Mouse (Mus musculus): Measurements from ENCODE around the gene Hira.

Gene Hira

GRCm38 (mm10) chr16:18893840-18894372, 17.1 kb downstream of the Hira start:
- TF ChIP-seq GATA4 (IDR thresholded peaks at IDR 0.05; ENCODE audit: insufficient replicate concordance, low read length), result no peak

GRCm38 (mm10) chr16:18895249-18895648, 18.4 kb downstream of the Hira start:
- TF ChIP-seq GATA4 (IDR thresholded peaks at IDR 0.05; ENCODE audit: insufficient replicate concordance, low read length), result no peak

GRCm38 (mm10) chr16:18896429-18896828, 19.6 kb downstream of the Hira start:
- TF ChIP-seq GATA4 (IDR thresholded peaks at IDR 0.05; ENCODE audit: insufficient replicate concordance, low read length), result no peak

- no peak for TF ChIP-seq GATA4 (IDR thresholded peaks at IDR 0.05; ENCODE audit: insufficient replicate concordance, low read length)
Observed at GRCm38 (mm10) chr16:18905648-18906047, 28.8 kb downstream of the Hira start.

GRCm38 (mm10) chr16:18916064-18916463, 39.2 kb downstream of the Hira start:
- no peak for TF ChIP-seq GATA4 (IDR thresholded peaks at IDR 0.05; ENCODE audit: insufficient replicate concordance, low read length)

- TF ChIP-seq GATA4 (IDR thresholded peaks at IDR 0.05; ENCODE audit: insufficient replicate concordance, low read length), result no peak
Observed at GRCm38 (mm10) chr16:18921771-18922170, 44.9 kb downstream of the Hira start.

GRCm38 (mm10) chr16:18927963-18928362, 51.1 kb downstream of the Hira start:
- no peak for TF ChIP-seq GATA4 (IDR thresholded peaks at IDR 0.05; ENCODE audit: insufficient replicate concordance, low read length)

- TF ChIP-seq GATA4 (IDR thresholded peaks at IDR 0.05; ENCODE audit: insufficient replicate concordance, low read length), result no peak
Observed at GRCm38 (mm10) chr16:18938321-18939082, 61.7 kb downstream of the Hira start.

GRCm38 (mm10) chr16:18943906-18944305, 67.1 kb downstream of the Hira start:
- no peak for TF ChIP-seq GATA4 (IDR thresholded peaks at IDR 0.05; ENCODE audit: insufficient replicate concordance, low read length)

- TF ChIP-seq GATA4 (IDR thresholded peaks at IDR 0.05; ENCODE audit: insufficient replicate concordance, low read length), result no peak
Observed at GRCm38 (mm10) chr16:18948941-18949340, 72.1 kb downstream of the Hira start.

GRCm38 (mm10) chr16:18950351-18950750, 73.5 kb downstream of the Hira start:
- no peak for TF ChIP-seq GATA4 (IDR thresholded peaks at IDR 0.05; ENCODE audit: insufficient replicate concordance, low read length)

- TF ChIP-seq GATA4 (IDR thresholded peaks at IDR 0.05; ENCODE audit: insufficient replicate concordance, low read length), result no peak
Observed at GRCm38 (mm10) chr16:18952813-18953212, 76.0 kb downstream of the Hira start.

- TF ChIP-seq GATA4 (IDR thresholded peaks at IDR 0.05; ENCODE audit: insufficient replicate concordance, low read length), result no peak
Observed at GRCm38 (mm10) chr16:18955070-18955469, 78.2 kb downstream of the Hira start.

- no peak for TF ChIP-seq GATA4 (IDR thresholded peaks at IDR 0.05; ENCODE audit: insufficient replicate concordance, low read length)
Observed at GRCm38 (mm10) chr16:18963486-18963885, 86.6 kb downstream of the Hira start.

GRCm38 (mm10) chr16:18969420-18970128, 92.7 kb downstream of the Hira start:
- TF ChIP-seq GATA4 (IDR thresholded peaks at IDR 0.05; ENCODE audit: insufficient replicate concordance, low read length), result no peak

GRCm38 (mm10) chr16:18970837-18971236, 94.0 kb downstream of the Hira start:
- TF ChIP-seq GATA4 (IDR thresholded peaks at IDR 0.05; ENCODE audit: insufficient replicate concordance, low read length), result no peak
